Mouse (Mus musculus) liver, embryonic 14.5 days (tissue): ENCODE results near the gene Retreg2. TPM values are rescaled to one million over a fixed set of nuclear protein-coding genes. Genes with fewer than 3 reads are reported as not detected.

ENCODE experiments used
- ATAC-seq: fragments of 200-750 bp; cut with Nextera tagmentation; 2 replicates; pipeline ENCODE4 v1.8.0; 2017; ENCODE audit warnings: moderate number of reproducible peaks, mild to moderate bottlenecking, moderate library complexity; ENCODE audit not compliant: insufficient read depth
- DNase-seq, 3 experiments: peaks; one replicate each; pipeline ENCODE4 v3.0.0-alpha.2; 2012 to 2013; ENCODE audit warnings: low read depth in 3 of 3, low spot score in 3 of 3
- H3K27ac ChIP-seq: fragments of 300-500 bp; sonication (generic); 2 replicates; pipeline ENCODE4 v1.5.1; 2014; ENCODE audit warnings: moderate library complexity, mild to moderate bottlenecking, control low read depth, inconsistent platforms
- H3K27me3 ChIP-seq: fragments of 300-500 bp; sonication (generic); 2 replicates; pipeline ENCODE4 v1.6.1; 2014; ENCODE audit warnings: mild to moderate bottlenecking, low read length, moderate library complexity; ENCODE audit not compliant: control insufficient read depth, insufficient read depth
- H3K36me3 ChIP-seq: fragments of 300-500 bp; sonication (generic); replicated peaks from 2 replicates; pipeline ENCODE4 v1.6.1; 2014; ENCODE audit warnings: low read depth; ENCODE audit not compliant: control insufficient read depth, insufficient read depth
- H3K4me1 ChIP-seq, 2 experiments: fragments of 200-500 bp in 1 of 2; fragments of 300-500 bp in 1 of 2; sonication (generic) in 1 of 2; replicated peaks; 2 replicates each; pipeline ENCODE4 v1.6.1; 2012 to 2014; ENCODE audit warnings: antibody characterized with exemption in 1 of 2, inconsistent platforms in 1 of 2, low read length in 1 of 2; ENCODE audit not compliant: control insufficient read depth in 2 of 2, insufficient read depth in 2 of 2
- H3K4me2 ChIP-seq: fragments of 300-500 bp; sonication (generic); 2 replicates; pipeline ENCODE4 v1.6.1; 2014; ENCODE audit warnings: low read depth, mild to moderate bottlenecking, control low read depth, moderate library complexity
- H3K4me3 ChIP-seq, 2 experiments: fragments of 200-500 bp in 1 of 2; fragments of 300-500 bp in 1 of 2; sonication (generic) in 1 of 2; 2 replicates each; pipeline ENCODE4 v1.5.1; 2012 to 2014; ENCODE audit warnings: low read depth in 2 of 2, low read length in 2 of 2, mild to moderate bottlenecking in 2 of 2, control low read depth in 1 of 2, inconsistent platforms in 1 of 2, moderate library complexity in 1 of 2; ENCODE audit not compliant: insufficient read depth in 1 of 2
- H3K9ac ChIP-seq: fragments of 300-500 bp; sonication (generic); replicated peaks from 2 replicates; pipeline ENCODE4 v1.6.1; 2014; ENCODE audit warnings: mild to moderate bottlenecking, control low read depth, moderate library complexity
- H3K9me3 ChIP-seq: fragments of 300-500 bp; sonication (generic); 2 replicates; pipeline ENCODE4 v1.6.1; 2016; ENCODE audit warnings: low read length, mixed read lengths; ENCODE audit not compliant: control insufficient read depth
- CTCF ChIP-seq: IDR thresholded peaks from 2 replicates; pipeline ENCODE4 v1.5.1; 2016; ENCODE audit warnings: antibody characterized with exemption, low read depth, control low read depth
- EP300 ChIP-seq: IDR thresholded peaks from 2 replicates; pipeline ENCODE4 v1.6.1; 2016; ENCODE audit warnings: antibody characterized with exemption, low read depth
- WGBS: fragments of 180-500 bp; shearing (Covaris S2); extraction: QIAGEN DNeasy Blood & Tissue Kit; methylation state at CpG from one replicate; pipeline ENCODE4 v1.1.7; 2014; ENCODE audit not compliant: insufficient replicate concordance; 5-methylcytosine and 5-hydroxymethylcytosine counted together
- polyA plus RNA-seq, 2 experiments: library from polyadenylated mRNA; depleted of rRNA in 1 of 2; stranded (reverse) in 1 of 2; unstranded in 1 of 2; fragments of >200 nt; fragmentation: Nextera tagmentation in 1 of 2; extraction: Ambion mirVana in 1 of 2; gene quantifications; 2 replicates each; pipeline versions ENCODE4 v1.2.1 to v1.2.3; 2012 to 2014

Retreg2 gene
- polyA plus RNA-seq, 2 experiments: 45.1 to 61.8 TPM

DNA sequence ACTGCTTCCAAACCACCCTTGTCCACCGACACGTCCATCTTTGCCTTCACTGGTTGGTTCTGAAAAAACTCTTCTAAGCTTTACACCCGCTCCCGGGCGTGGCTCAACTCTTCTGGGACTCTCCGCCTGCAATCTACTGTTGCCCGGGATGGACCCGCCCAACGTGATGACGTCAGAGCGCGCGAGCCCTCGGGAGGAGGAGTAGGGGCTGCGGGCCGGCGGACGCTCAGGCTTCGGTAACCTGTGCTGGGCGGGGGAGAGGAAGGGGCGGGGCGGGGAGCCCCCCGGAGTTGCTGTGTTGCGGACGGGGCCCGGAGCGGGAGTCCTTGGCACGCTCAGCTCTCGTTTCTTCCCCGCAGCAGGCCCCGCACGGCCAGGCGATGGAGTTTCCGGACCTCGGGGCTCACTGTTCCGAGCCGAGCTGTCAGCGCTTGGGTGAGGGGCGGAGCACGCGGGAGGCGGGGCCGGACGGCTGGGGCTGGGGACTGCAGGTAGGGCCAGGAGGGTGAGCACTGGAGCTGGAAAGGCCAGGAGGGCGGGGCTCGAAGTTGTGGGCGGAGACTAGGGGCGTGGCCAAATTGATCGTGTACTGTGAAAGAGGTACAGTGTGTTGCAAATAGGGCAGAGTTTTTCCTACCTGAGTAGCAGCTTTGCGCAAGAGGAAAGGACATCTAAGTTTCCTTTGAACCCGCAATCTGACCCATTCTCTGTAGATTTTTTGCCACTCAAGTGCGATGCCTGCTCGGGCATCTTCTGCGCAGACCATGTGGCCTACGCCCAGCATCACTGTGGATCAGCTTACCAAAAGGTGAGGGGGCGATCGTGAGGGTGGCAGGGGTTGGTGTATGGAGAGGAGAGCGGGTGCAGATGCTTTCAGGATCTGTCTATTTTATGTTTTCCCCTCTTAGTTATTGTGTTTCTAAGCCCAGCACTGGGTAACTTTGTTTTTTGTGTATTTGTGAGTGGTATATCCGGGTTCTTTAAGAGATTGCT, 26.2 kb downstream of the Retreg2 start, which contains the start of gene Zfand2b:
Zfand2b (plus strand) TSS at position 175 of the 993 bp plus-strand sequence.
- peaks cover 43% of the 10 kb centered on the region for H3K36me3 ChIP-seq
- no peaks in the 10 kb centered on the region for H3K9me3 ChIP-seq
- H3K9ac ChIP-seq: peak within 1 kb of the TSS; percentile 77
- WGBS: 2% methylated on average over 59 of the region's 59 CpGs
- DNase-seq: peak; percentile 93 to 95 (median 93)
- no peaks in the 10 kb centered on the region for H3K27me3 ChIP-seq
- ATAC-seq: peak; percentile 97
- TF ChIP-seq CTCF (peak; percentile 28; the same call in 1 of the 2 replicates), EP300 (peak; percentile 1; the same call in 1 of the 2 replicates)
- H3K4me1 ChIP-seq: peaks cover 19 to 24% of the 10 kb centered on the region in 2 experiments
- peak within 1 kb of the TSS; percentile 91 for H3K27ac ChIP-seq
- H3K4me2 ChIP-seq: peak within 1 kb of the TSS; percentile 85
- peak within 1 kb of the TSS; percentile 73 for H3K4me3 ChIP-seq

- peak overlapping the region; percentile 79 for H3K4me2 ChIP-seq
- H3K4me1 ChIP-seq: peaks cover 16 to 18% of the 10 kb centered on the region in 2 experiments
- peak overlapping the region; percentile 61 to 70 for H3K4me3 ChIP-seq
- WGBS: 1% methylated on average over 23 of the region's 23 CpGs
- H3K36me3 ChIP-seq: peaks cover 70% of the 10 kb centered on the region
- H3K27ac ChIP-seq: peak overlapping the region; percentile 95
- DNase-seq (peak; percentile 79 to 84 (median 83)), ATAC-seq (peak; percentile 77)
- TF ChIP-seq CTCF (no peak), EP300 (peak; percentile 71)
- H3K9me3 ChIP-seq: no peaks in the 10 kb centered on the region
- no peaks in the 10 kb centered on the region for H3K27me3 ChIP-seq
- H3K9ac ChIP-seq: peak overlapping the region; percentile 96
These were observed 36.9 kb downstream of the Retreg2 start for GRCm38 (mm10) chr1:75179334-75180104.

- H3K36me3 ChIP-seq: peaks cover 70% of the 10 kb centered on the region
- under 1% methylated on average over 31 of the region's 31 CpGs for WGBS
- ATAC-seq: peak; percentile 87
These were observed 37.6 kb downstream of the Retreg2 start, which contains the start of gene Abcb6 for GRCm38 (mm10) chr1:75180105-75180590. Gene Abcb6, minus strand, starts transcription at chr1:75180392.

GRCm38 (mm10) chr1:75180741-75181140, 38.2 kb downstream of the Retreg2 start:
- ATAC-seq: no peak
- H3K4me3 ChIP-seq: peak overlapping the region in 1 of 2 experiments; percentile 70; a peak in 2 of 4 replicates
- H3K27ac ChIP-seq: peak overlapping the region; percentile 80
- H3K27me3 ChIP-seq: no peaks in the 10 kb centered on the region
- no peak for DNase-seq
- TF ChIP-seq EP300 (no peak), CTCF (no peak)
- 33% methylated on average over 7 of the region's 7 CpGs for WGBS
- H3K36me3 ChIP-seq: peaks cover 70% of the 10 kb centered on the region
- peak overlapping the region; percentile 79 for H3K4me2 ChIP-seq
- H3K4me1 ChIP-seq: peaks cover 16 to 18% of the 10 kb centered on the region in 2 experiments
- H3K9ac ChIP-seq: peak overlapping the region; percentile 55
- no peaks in the 10 kb centered on the region for H3K9me3 ChIP-seq

More at GRCm38 (mm10) chr1:75180105-75180590, 37.6 kb downstream of the Retreg2 start, which contains the start of gene Abcb6:
- H3K27me3 ChIP-seq: no peaks in the 10 kb centered on the region
- H3K9me3 ChIP-seq: no peaks in the 10 kb centered on the region
- TF ChIP-seq EP300: no peak
- no peak for TF ChIP-seq CTCF
- peak within 1 kb of the TSS; percentile 79 for H3K4me2 ChIP-seq
- peak; percentile 90 to 92 (median 92) for DNase-seq
- peak within 1 kb of the TSS; percentile 96 for H3K9ac ChIP-seq
- H3K4me3 ChIP-seq: peak within 1 kb of the TSS; percentile 61 to 70
- peak within 1 kb of the TSS; percentile 95 for H3K27ac ChIP-seq
- H3K4me1 ChIP-seq: peaks cover 16 to 18% of the 10 kb centered on the region in 2 experiments
